Mouse (Mus musculus) CD4-positive naive resting alpha-beta T cell, adult 57 days (primary cell): ENCODE data around the gene Gm17175. TPM values are rescaled to one million over a fixed set of nuclear protein-coding genes. Genes with fewer than 3 reads are reported as not detected.

Experiments
- total RNA-seq: library from RNA; stranded (reverse); gene quantifications from one replicate; pipeline ENCODE4 v1.2.4, GENCODE M21; 2023

Gm17175 gene
- total RNA-seq, result not detected

GRCm38 (mm10) chr14:51573963-51574362, at the start of gene Gm17175:
TSS of gene Gm17175 (minus strand) at chr14:51574063.

GRCm38 (mm10) chr14:51611210-51611609, 37.3 kb upstream of the Gm17175 start, which contains the start of gene Gm17078:
TSS of gene Gm17078 (minus strand) at chr14:51611310.

GRCm38 (mm10) chr14:51592039-51592438, 18.2 kb upstream of the Gm17175 start, which contains the start of gene Gm17174:
TSS of gene Gm17174 (minus strand) at chr14:51592139.

GRCm38 (mm10) chr14:51552490-51552889, 21.4 kb downstream of the Gm17175 start, which contains the start of gene Gm5622:
TSS of gene Gm5622 (plus strand) at chr14:51552790.

Other genes starting within 250 kb of the Gm17175 start
- gene Gm7247, start 212.3 kb downstream of the Gm17175 start, total RNA-seq, result not detected
- not detected for gene Vmn2r88, start 163.2 kb downstream of the Gm17175 start, total RNA-seq
- gene Vmn2r89, start 122.2 kb downstream of the Gm17175 start, total RNA-seq, result not detected
- not detected for gene Gm5622, start 21.3 kb downstream of the Gm17175 start, total RNA-seq
- not detected for gene Gm17174, start 18.1 kb upstream of the Gm17175 start, total RNA-seq
- gene Gm17078, start 37.2 kb upstream of the Gm17175 start, total RNA-seq, result not detected
- not detected for gene Gm4181, start 61.6 kb upstream of the Gm17175 start, total RNA-seq
- not detected for gene Gm17079, start 121.4 kb upstream of the Gm17175 start, total RNA-seq
- not detected for gene Gm5800, start 143.1 kb upstream of the Gm17175 start, total RNA-seq
- gene Ang4, start 199.5 kb upstream of the Gm17175 start, total RNA-seq, result not detected
- gene AY358078, start 226.0 kb upstream of the Gm17175 start, total RNA-seq, result not detected